Comparison of ENCODE assay signal across 7 mouse cellular contexts in genomic region chr1:135811016-135811646, GRCm38 (mm10). TPM values are rescaled to one million over a fixed set of nuclear protein-coding genes. Genes with fewer than 3 reads are reported as not detected.
DNase-seq lines count a peak whose midpoint lies in the region; ATAC-seq lines count a peak whose summit lies in the region.

No protein-coding gene starts in this region.

- no peak overlapping the region for H3K4me2 ChIP-seq in midbrain, embryonic 14.5 days (ENCODE audit: low read length)

- no peak overlapping the region for H3K4me3 ChIP-seq in midbrain, embryonic 14.5 days (replicated peaks; ENCODE audit: low read depth, low read length)

- WGBS in midbrain, embryonic 14.5 days: 17% methylated on average over 7 of the region's 7 CpGs

- no peaks in the 10 kb centered on the region for H3K36me3 ChIP-seq in midbrain, embryonic 14.5 days (ENCODE audit: control insufficient read depth, insufficient read depth, low read length)

- no peak overlapping the region for H3K9ac ChIP-seq in midbrain, embryonic 14.5 days (replicated peaks; ENCODE audit: low read length)

- ATAC-seq in inflammation-experienced regulatory T-cells, adult 6 months: peak; percentile 60
- ATAC-seq in midbrain, embryonic 14.5 days (ENCODE audit: low FRiP score, low TSS enrichment): peak; percentile 53; the same call in 1 of the 2 replicates

- no peak overlapping the region for H3K27ac ChIP-seq in midbrain, embryonic 14.5 days (replicated peaks; ENCODE audit: low read depth, low read length)

- no peaks in the 10 kb centered on the region for H3K9me3 ChIP-seq in midbrain, embryonic 14.5 days (ENCODE audit: control insufficient read depth, low read length)

- H3K4me1 ChIP-seq in midbrain, embryonic 14.5 days (ENCODE audit: control insufficient read depth, insufficient read depth, low read length): no peaks in the 10 kb centered on the region

- intact Hi-C loops in left cerebral cortex, postnatal 10 days (cut with DNase I): no loop called here

- H3K27me3 ChIP-seq in midbrain, embryonic 14.5 days (ENCODE audit: control insufficient read depth, insufficient read depth, low read length): no peaks in the 10 kb centered on the region

- DNase-seq in adipocyte (ENCODE audit: low spot score): peak; percentile 70
- DNase-seq in cerebellum, postnatal 25 days: peak; percentile 81 to 89
- peak; percentile 59 for DNase-seq in gastrocnemius, postnatal 25 days
- DNase-seq in left cerebral cortex, postnatal 10 days (ENCODE audit: extremely low spot score in 1 of 2, low spot score in 2 of 2): peak; percentile 63 to 80
- peak; percentile 85 for DNase-seq in midbrain, embryonic 14.5 days
- peak; percentile 56 to 83 for DNase-seq in spleen, adult 18-20 months

RNA-seq across cellular contexts. Expression of gene Lad1, which starts 7.3 kb away (rescaled TPM):
- not detected for total RNA-seq in gastrocnemius, postnatal 25 days (2021)
- 1 to 10 TPM; 1.9 to 5.2 (median 2.4) TPM for polyA plus RNA-seq in inflammation-experienced regulatory T-cells, adult 6 months (2017; shearing (Covaris generic))
- under 1 TPM; 0.75 to 0.91 TPM for total RNA-seq in left cerebral cortex, postnatal 10 days (2021)
- 0.58 and 1.0 TPM in 2 replicates for polyA plus RNA-seq in midbrain, embryonic 14.5 days (2014; fragmentation: Nextera tagmentation; extraction: Ambion mirVana)

RNA-seq across cellular contexts. Expression of gene Tnnt2, which starts 25.0 kb away (rescaled TPM):
- total RNA-seq in gastrocnemius, postnatal 25 days (2021): 1 to 10 TPM; 6.2 to 8.4 TPM
- polyA plus RNA-seq in inflammation-experienced regulatory T-cells, adult 6 months (2017; shearing (Covaris generic)): under 1 TPM in 1 of 3 experiments, not detected in 2; 0.24 TPM
- total RNA-seq in left cerebral cortex, postnatal 10 days (2021): 1 to 10 TPM; 2.0 to 3.3 TPM
- 0.34 TPM in 1 of 2 replicates, not detected in the other for polyA plus RNA-seq in midbrain, embryonic 14.5 days (2014; fragmentation: Nextera tagmentation; extraction: Ambion mirVana)

RNA-seq across cellular contexts. Expression of gene Tnni1, which starts 31.9 kb away (rescaled TPM):
- 100 to 1,000 TPM in 1 of 2 experiments, 10 to 100 TPM in 1; 73.2 to 356 TPM for total RNA-seq in gastrocnemius, postnatal 25 days (2021)
- not detected for polyA plus RNA-seq in inflammation-experienced regulatory T-cells, adult 6 months (2017; shearing (Covaris generic))
- total RNA-seq in left cerebral cortex, postnatal 10 days (2021): 1 to 10 TPM in 1 of 2 experiments, under 1 TPM in 1; 0.99 to 1.1 TPM
- 0.43 TPM in 1 of 2 replicates, not detected in the other for polyA plus RNA-seq in midbrain, embryonic 14.5 days (2014; fragmentation: Nextera tagmentation; extraction: Ambion mirVana)

RNA-seq across cellular contexts. Expression of gene Phlda3, which starts 45.2 kb away (rescaled TPM):
- total RNA-seq in gastrocnemius, postnatal 25 days (2021): 100 to 1,000 TPM in 1 of 2 experiments, 10 to 100 TPM in 1; 56.9 to 161 TPM
- 1 to 10 TPM in 1 of 3 experiments, under 1 TPM in 1, not detected in 1; 0.94 to 7.2 TPM for polyA plus RNA-seq in inflammation-experienced regulatory T-cells, adult 6 months (2017; shearing (Covaris generic))
- 10 to 100 TPM; 11.5 to 11.6 TPM for total RNA-seq in left cerebral cortex, postnatal 10 days (2021)
- polyA plus RNA-seq in midbrain, embryonic 14.5 days (2014; fragmentation: Nextera tagmentation; extraction: Ambion mirVana): 20.7 and 25.1 TPM in 2 replicates

Comparison
In these comparisons a context has a peak if more than half of its experiments do, and no peak if none do; other contexts are left out.
1. RNA of gene Tnni1, which starts 31.9 kb away (total RNA-seq): 73.2 to 356 TPM in gastrocnemius, postnatal 25 days; 0.99 to 1.1 TPM in left cerebral cortex, postnatal 10 days; every median in the first group is over 10 times any median in the second.
2. Peak in every context shown above with its lines, with median percentiles within 50 percentile points of each other: DNase-seq.